Mouse (Mus musculus): Measurements from ENCODE around the gene Disp1.

- no peak for TF ChIP-seq CTCF (IDR thresholded peaks at IDR 0.05)
- no peak for TF ChIP-seq EP300 (IDR thresholded peaks at IDR 0.05; ENCODE audit: insufficient read depth, low read depth, low read length)
Observed at GRCm38 (mm10) chr1:183166700-183167099, 54.6 kb downstream of the Disp1 start.

Data from heart, adult 2 months (tissue).